Mouse (Mus musculus) frontal cortex, postnatal 10 days (tissue): Measurements from ENCODE around the gene Gpr179.

ENCODE experiments used
- DNase-seq, 2 experiments: peaks; one replicate each; pipeline ENCODE4 v3.0.0; 2022; ENCODE audit warnings: low spot score in 2 of 2, mixed read lengths in 1 of 2

Gpr179 gene

GRCm38 (mm10) chr11:97355247-97355646 is 3.4 kb upstream of the Gpr179 start:
- DNase-seq, result no peak

- DNase-seq, result no peak
Measured at GRCm38 (mm10) chr11:97354646-97355045, 2.8 kb upstream of the Gpr179 start.

GRCm38 (mm10) chr11:97352935-97353597 is 1.2 kb upstream of the Gpr179 start:
- DNase-seq, result no peak

GRCm38 (mm10) chr11:97350035-97350434 is 1.8 kb downstream of the Gpr179 start:
- peak; percentile 63 to 71 for DNase-seq

GRCm38 (mm10) chr11:97347291-97347690 is 4.6 kb downstream of the Gpr179 start:
- no peak for DNase-seq

GRCm38 (mm10) chr11:97346383-97346782 is 5.5 kb downstream of the Gpr179 start:
- no peak for DNase-seq

GRCm38 (mm10) chr11:97345446-97345845 is 6.4 kb downstream of the Gpr179 start:
- no peak for DNase-seq

GRCm38 (mm10) chr11:97343619-97344018 is 8.3 kb downstream of the Gpr179 start:
- no peak for DNase-seq

GRCm38 (mm10) chr11:97343175-97343574 is 8.7 kb downstream of the Gpr179 start:
- DNase-seq, result no peak

- DNase-seq, result peak; percentile 51 to 72
Measured at GRCm38 (mm10) chr11:97338977-97339315, 12.9 kb downstream of the Gpr179 start.

- DNase-seq, result no peak
Measured at GRCm38 (mm10) chr11:97338302-97338976, 13.4 kb downstream of the Gpr179 start.

GRCm38 (mm10) chr11:97337363-97337762 is 14.5 kb downstream of the Gpr179 start:
- no peak for DNase-seq

- DNase-seq, result no peak
Measured at GRCm38 (mm10) chr11:97336751-97337345, 15.0 kb downstream of the Gpr179 start.

- no peak for DNase-seq
Measured at GRCm38 (mm10) chr11:97336238-97336637, 15.6 kb downstream of the Gpr179 start.

GRCm38 (mm10) chr11:97334400-97334799 is 17.5 kb downstream of the Gpr179 start:
- DNase-seq, result no peak

- DNase-seq, result no peak
Measured at GRCm38 (mm10) chr11:97333896-97334295, 18.0 kb downstream of the Gpr179 start.

- DNase-seq, result no peak
Measured at GRCm38 (mm10) chr11:97333044-97333443, 18.8 kb downstream of the Gpr179 start.

- no peak for DNase-seq
Measured at GRCm38 (mm10) chr11:97331231-97332190, 20.4 kb downstream of the Gpr179 start.

- no peak for DNase-seq
Measured at GRCm38 (mm10) chr11:97330315-97330714, 21.6 kb downstream of the Gpr179 start.

- DNase-seq, result peak in 1 of 2 experiments; percentile 62
Measured at GRCm38 (mm10) chr11:97328148-97328547, 23.7 kb downstream of the Gpr179 start.

- DNase-seq, result no peak
Measured at GRCm38 (mm10) chr11:97325224-97325623, 26.7 kb downstream of the Gpr179 start.
